In genomic region chr2:116914636-116915035, GRCm38 (mm10) we compare ENCODE assay signal across 21 mouse cellular contexts. TPM values are rescaled to one million over a fixed set of nuclear protein-coding genes. Genes with fewer than 3 reads are reported as not detected.
"Had no signal": no experiment of that assay in that cellular context is flagged by ENCODE, and none has a peak within 500 bp of the region (broad histone marks: within the 10 kb centered on the region; RNA-seq: fewer than 3 reads in every experiment).

No protein-coding gene starts in this region.

- H3K4me3 ChIP-seq: kidney, embryonic 15.5 days; limb, embryonic 13.5 days; midbrain, embryonic 15.5 days; neural tube, embryonic 12.5 days had no signal

- H3K36me3 ChIP-seq: kidney, embryonic 15.5 days; limb, embryonic 13.5 days; midbrain, embryonic 15.5 days; neural tube, embryonic 12.5 days had no signal

- DNase-seq: kidney, adult 2 months; kidney, postnatal 14 days; lung, adult 2 months; lung, postnatal 36 days; retina, postnatal 1 day; thymus, postnatal 4 days had no signal

- H3K27ac ChIP-seq: kidney, embryonic 15.5 days; limb, embryonic 13.5 days; liver, embryonic 14.5 days; midbrain, embryonic 15.5 days; neural tube, embryonic 12.5 days had no signal

RNA-seq across cellular contexts. Expression of gene Tmco5, which starts 36.1 kb away (rescaled TPM):
- total RNA-seq: liver, adult 2 months; megakaryocyte, adult 5-6 weeks; monocyte, adult 5-6 weeks; neutrophil, adult 5-6 weeks had no signal
- polyA plus RNA-seq: intestine, embryonic 16.5 days; kidney, adult 2 months; kidney, embryonic 15.5 days; large intestine, adult 2 months; limb, embryonic 13.5 days; liver, adult 2 months; liver, embryonic 14.5 days; lung, adult 2 months; lung, postnatal 0 days; midbrain, embryonic 11.5 days; midbrain, embryonic 15.5 days; neural tube, embryonic 12.5 days; small intestine, adult 2 months; stomach, embryonic 16.5 days had no signal
